Mouse (Mus musculus) testis, adult 2 months (tissue): Measurements from ENCODE around the gene Snrpe. TPM values are rescaled to one million over a fixed set of nuclear protein-coding genes. Genes with fewer than 3 reads are reported as not detected.

ENCODE experiments used
- H3K27ac ChIP-seq: fragments of 200-500 bp; 2 replicates; pipeline ENCODE4 v1.5.1; 2012; ENCODE audit warnings: low read depth, low read length; ENCODE audit not compliant: control insufficient read depth, insufficient read depth
- H3K27me3 ChIP-seq: fragments of 200-500 bp; 2 replicates; pipeline ENCODE4 v1.6.1; 2012; ENCODE audit warnings: mild to moderate bottlenecking, low read length, moderate library complexity; ENCODE audit not compliant: control insufficient read depth, insufficient read depth
- H3K36me3 ChIP-seq: fragments of 200-500 bp; 2 replicates; pipeline ENCODE4 v1.6.1; 2012; ENCODE audit warnings: mild to moderate bottlenecking, low read length; ENCODE audit not compliant: control insufficient read depth, insufficient read depth
- H3K4me1 ChIP-seq: fragments of 200-500 bp; 2 replicates; pipeline ENCODE4 v1.6.1; 2012; ENCODE audit warnings: low read length; ENCODE audit not compliant: control insufficient read depth, insufficient read depth
- H3K4me3 ChIP-seq: fragments of 200-500 bp; 2 replicates; pipeline ENCODE4 v1.5.1; 2012; ENCODE audit warnings: low read depth, mild to moderate bottlenecking, low read length, moderate library complexity, mixed read lengths; ENCODE audit not compliant: control insufficient read depth
- CTCF ChIP-seq: fragments of 200-500 bp; IDR thresholded peaks from 2 replicates; pipeline ENCODE4 v1.5.1; 2012; ENCODE audit warnings: low read depth, mild to moderate bottlenecking, inconsistent platforms, low read length, moderate library complexity; ENCODE audit not compliant: control insufficient read depth, insufficient read depth, insufficient replicate concordance
- POLR2A ChIP-seq: fragments of 200-500 bp; IDR thresholded peaks from 2 replicates; pipeline ENCODE4 v1.6.1; 2012; ENCODE audit warnings: low read depth, mild to moderate bottlenecking, inconsistent platforms, low read length, moderate library complexity; ENCODE audit not compliant: control insufficient read depth
- polyA plus RNA-seq: library from polyadenylated mRNA; depleted of rRNA; stranded (reverse); fragments of >200 nt; gene quantifications from 2 replicates; pipeline ENCODE4 v1.2.3, GENCODE M21; 2012

Snrpe gene
- polyA plus RNA-seq, 1 experiment: 45.3 TPM

DNA sequence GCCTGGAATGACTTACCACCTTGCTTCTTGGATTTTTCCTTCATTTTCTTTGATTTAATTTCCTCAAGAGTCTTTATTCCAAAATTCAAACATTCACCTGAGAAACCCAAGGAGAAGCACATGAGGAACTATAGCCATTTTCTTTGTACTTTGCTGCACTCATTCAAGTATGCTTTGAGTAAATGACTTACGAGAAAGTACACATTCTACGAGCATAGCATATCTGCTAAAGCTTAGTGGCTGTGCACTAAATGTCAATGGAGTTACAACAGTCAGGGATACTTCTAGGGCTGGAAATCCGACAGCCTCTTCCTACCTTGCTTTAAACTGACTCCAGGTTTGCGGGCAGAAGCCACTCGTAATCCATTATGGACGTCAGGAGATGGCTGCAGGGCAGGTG lies 28.4 kb upstream of the Snrpe start:
- H3K4me3 ChIP-seq: no peak overlapping the region
- H3K36me3 ChIP-seq: peaks cover 2% of the 10 kb centered on the region; the same call in 1 of the 2 replicates
- TF ChIP-seq POLR2A (no peak), CTCF (no peak)
- no peaks in the 10 kb centered on the region for H3K27me3 ChIP-seq
- no peaks in the 10 kb centered on the region for H3K4me1 ChIP-seq
- H3K27ac ChIP-seq: no peak overlapping the region

DNA sequence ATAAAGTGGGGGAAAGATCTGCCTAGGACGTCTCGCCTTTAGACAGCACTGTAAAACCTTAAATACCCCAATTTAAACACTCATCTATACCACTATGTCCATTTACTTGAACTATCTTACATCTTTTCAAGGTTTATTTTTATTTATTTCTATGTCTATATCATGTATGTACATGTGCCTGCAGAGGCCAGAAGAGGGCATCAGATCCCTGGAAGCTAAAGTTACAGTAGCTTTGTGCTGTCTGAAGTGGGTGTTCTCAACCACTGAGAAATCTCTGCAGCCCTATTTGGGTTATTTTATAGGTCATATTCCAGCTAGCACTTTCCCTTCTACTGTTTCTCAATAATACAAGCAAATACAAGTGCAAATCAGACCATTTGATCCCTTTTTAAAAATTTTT lies 22.1 kb upstream of the Snrpe start:
- no peak overlapping the region for H3K27ac ChIP-seq
- no peaks in the 10 kb centered on the region for H3K27me3 ChIP-seq
- no peak overlapping the region for H3K4me3 ChIP-seq
- H3K4me1 ChIP-seq: no peaks in the 10 kb centered on the region
- H3K36me3 ChIP-seq: peaks cover 3% of the 10 kb centered on the region; the same call in 1 of the 2 replicates
- no peak for TF ChIP-seq POLR2A
- no peak for TF ChIP-seq CTCF

DNA sequence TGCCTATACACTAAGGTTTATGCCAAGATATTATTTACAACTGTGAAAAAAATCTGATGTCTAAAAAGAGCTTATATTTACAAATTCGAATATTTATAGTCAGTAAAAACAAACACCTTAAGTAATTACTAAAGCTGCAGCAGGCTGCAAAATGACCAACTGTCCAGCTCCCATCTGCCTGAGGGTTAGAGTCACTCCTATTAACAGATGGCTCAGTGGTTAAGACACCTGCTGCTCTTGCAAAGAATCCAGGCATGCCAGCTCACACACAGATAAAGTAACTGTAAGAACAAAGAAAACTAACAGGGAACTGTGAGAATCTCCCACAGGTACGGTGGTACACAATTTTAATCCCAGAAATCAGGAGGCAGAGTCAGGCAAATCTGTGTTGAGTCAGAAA lies 15.0 kb upstream of the Snrpe start:
- Histone ChIP-seq H3K4me3 (no peak overlapping the region), H3K27ac (no peak overlapping the region), H3K36me3 (peaks cover 5% of the 10 kb centered on the region), H3K27me3 (no peaks in the 10 kb centered on the region), H3K4me1 (no peaks in the 10 kb centered on the region)
- no peak for TF ChIP-seq CTCF

DNA sequence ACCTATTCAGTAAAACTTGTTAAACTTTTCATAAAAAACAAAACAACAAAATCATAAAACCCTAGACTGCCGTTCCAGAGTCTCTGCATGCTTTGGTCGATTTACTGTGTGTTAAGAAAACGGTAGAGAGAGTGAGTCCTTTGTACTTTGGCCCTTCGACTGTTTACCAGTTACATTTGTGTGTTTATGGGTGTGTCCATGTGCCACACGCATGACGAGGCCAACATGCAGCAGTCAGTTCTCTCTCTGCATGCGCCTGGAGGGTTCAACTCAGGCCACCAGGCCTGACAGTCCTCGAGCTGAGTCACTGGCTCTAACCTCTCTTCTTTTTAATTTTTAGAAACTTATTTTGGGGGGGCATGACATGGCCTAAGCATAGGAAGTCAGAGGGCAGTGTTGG lies 8.2 kb upstream of the Snrpe start:
- no peaks in the 10 kb centered on the region for H3K4me1 ChIP-seq
- H3K36me3 ChIP-seq: peaks cover 1% of the 10 kb centered on the region; the same call in 1 of the 2 replicates
- no peaks in the 10 kb centered on the region for H3K27me3 ChIP-seq
- H3K27ac ChIP-seq: no peak overlapping the region
- no peak overlapping the region for H3K4me3 ChIP-seq
- no peak for TF ChIP-seq CTCF
- no peak for TF ChIP-seq POLR2A

DNA sequence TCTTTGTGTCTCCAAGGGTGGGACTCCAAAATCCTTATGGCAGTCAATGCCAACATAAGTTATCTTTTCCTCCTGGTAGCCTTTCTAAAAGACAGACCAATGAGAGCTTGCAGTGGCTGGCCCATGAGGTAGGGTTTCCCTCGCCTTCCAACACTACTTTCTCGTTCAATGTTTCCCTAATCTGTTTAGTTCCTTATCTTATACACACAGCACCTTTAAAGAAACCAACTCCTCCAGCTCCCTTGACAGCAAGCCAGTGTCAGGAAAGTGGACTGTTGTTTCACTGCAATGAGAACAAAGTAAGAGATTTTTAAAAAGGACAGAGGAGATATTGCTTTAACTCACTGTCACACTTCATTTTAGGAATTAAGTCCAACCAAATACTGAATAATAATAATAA lies 7.8 kb upstream of the Snrpe start:
- Histone ChIP-seq H3K27ac (no peak overlapping the region), H3K4me3 (no peak overlapping the region), H3K36me3 (peaks cover 1% of the 10 kb centered on the region; the same call in 1 of the 2 replicates), H3K4me1 (no peaks in the 10 kb centered on the region), H3K27me3 (no peaks in the 10 kb centered on the region)
- TF ChIP-seq CTCF (no peak), POLR2A (no peak)

DNA sequence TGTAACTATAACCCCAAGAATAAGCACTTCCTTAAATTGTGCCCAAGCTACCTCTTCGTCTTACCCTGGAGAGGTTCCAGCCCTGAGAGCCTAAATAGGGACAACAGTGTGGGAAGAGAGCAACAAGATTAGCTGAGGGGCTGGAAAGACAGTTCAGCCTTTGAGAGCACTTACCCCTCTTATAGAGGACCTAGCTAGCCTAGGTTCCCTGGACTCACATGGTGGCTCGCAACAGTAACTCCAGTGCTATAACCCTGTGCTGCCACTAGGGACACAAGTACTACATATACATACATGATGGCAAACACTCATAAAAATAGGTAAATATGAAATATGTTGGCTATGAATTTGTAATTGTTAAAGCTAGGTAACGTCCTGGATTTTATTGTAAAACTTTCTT lies 3.7 kb upstream of the Snrpe start:
- Histone ChIP-seq H3K4me1 (peaks cover 2% of the 10 kb centered on the region; the same call in 1 of the 2 replicates), H3K27me3 (no peaks in the 10 kb centered on the region), H3K4me3 (no peak overlapping the region), H3K27ac (no peak overlapping the region), H3K36me3 (no peaks in the 10 kb centered on the region)
- TF ChIP-seq POLR2A (no peak), CTCF (no peak)

DNA sequence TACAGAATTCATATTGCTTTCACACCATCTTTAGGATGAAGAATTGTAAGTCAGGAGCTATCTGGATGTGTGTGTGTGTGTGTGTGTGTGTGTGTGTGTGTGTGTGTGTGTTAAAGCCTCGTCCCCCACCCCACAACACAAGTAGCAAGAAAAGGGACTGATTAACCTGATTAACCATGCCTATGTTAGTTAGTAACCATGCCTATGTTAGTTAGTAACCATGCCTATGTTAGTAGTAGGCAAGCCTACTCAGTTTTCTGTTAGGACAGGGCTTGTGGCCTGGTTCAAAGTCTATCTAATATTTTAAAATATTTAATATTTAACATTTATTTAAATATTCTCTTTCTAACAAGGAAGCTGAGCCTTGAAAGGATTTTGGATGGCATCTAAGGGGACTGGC lies 1.3 kb upstream of the Snrpe start:
- H3K27ac ChIP-seq: no peak overlapping the region
- no peaks in the 10 kb centered on the region for H3K27me3 ChIP-seq
- H3K36me3 ChIP-seq: 0 out of 2 replicates have a peak, but pooled peaks cover 1% of the 10 kb centered on the region
- TF ChIP-seq POLR2A (no peak), CTCF (no peak)
- no peak overlapping the region for H3K4me3 ChIP-seq
- H3K4me1 ChIP-seq: peaks cover 2% of the 10 kb centered on the region; the same call in 1 of the 2 replicates

DNA sequence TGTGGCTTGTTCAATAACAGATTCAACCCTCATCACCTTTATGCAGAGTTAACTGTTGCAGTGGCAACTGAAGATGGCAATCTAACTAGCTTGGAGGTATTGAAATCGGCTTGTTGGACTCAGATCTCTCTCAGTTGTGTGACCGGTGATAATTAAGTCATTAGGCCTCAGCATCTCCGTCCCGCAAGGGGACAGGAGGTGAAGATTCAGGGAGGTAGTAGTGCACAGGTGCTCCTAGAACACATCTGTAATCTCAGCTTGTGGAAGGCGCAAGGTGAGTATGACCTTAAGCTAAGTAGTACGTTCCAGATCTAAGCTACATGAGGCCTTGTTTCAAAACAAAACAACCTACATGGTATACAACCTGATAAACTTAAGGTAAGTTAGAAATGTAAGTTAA lies 510 bp upstream of the Snrpe start:
- H3K36me3 ChIP-seq: peaks cover 3% of the 10 kb centered on the region
- no peak for TF ChIP-seq CTCF
- no peak for TF ChIP-seq POLR2A
- peaks cover 2% of the 10 kb centered on the region; the same call in 1 of the 2 replicates for H3K4me1 ChIP-seq
- peak overlapping the region; percentile 96 for H3K4me3 ChIP-seq
- peak overlapping the region; percentile 50 for H3K27ac ChIP-seq
- no peaks in the 10 kb centered on the region for H3K27me3 ChIP-seq
